Mouse (Mus musculus): ENCODE results near the gene Prok1. TPM values are rescaled to one million over a fixed set of nuclear protein-coding genes. Genes with fewer than 3 reads are reported as not detected.

The Prok1 gene
- polyA plus RNA-seq (2015; fragmentation: Nextera tagmentation; extraction: Ambion mirVana), result 0.12 TPM in 1 of 2 replicates, not detected in the other

DNA sequence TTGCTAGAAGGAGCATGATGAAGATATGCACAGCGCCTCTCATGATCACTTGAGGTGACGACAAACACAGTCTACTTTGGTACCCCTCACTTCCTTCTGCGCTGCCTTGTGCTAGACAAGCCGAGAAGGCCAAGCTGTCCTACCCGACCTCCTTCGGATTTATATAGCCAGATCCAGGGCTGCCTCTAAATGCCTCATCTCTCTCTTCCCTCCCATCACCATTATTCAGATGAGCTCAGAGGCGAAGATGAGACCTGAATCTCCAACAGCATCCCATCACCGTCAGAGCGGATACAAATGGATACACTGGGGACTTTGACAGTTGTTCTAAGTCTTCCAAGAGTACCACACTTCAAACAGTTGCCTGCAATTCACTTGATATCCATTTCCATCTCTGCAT is at the start of gene Prok1:
Prok1 (minus strand) TSS at position 101 of the 400 bp plus-strand sequence.
- Histone ChIP-seq H3K36me3 (ENCODE audit: insufficient read depth, low read length) (no peaks in the 10 kb centered on the region), H3K4me2 (replicated peaks; ENCODE audit: low read depth, low read length) (no peak within 1 kb of the TSS), H3K27me3 (replicated peaks; ENCODE audit: insufficient read depth, low read length) (no peaks in the 10 kb centered on the region), H3K9ac (replicated peaks; ENCODE audit: low read depth) (no peak within 1 kb of the TSS), H3K4me1 (ENCODE audit: insufficient read depth, low read depth, low read length) (no peaks in the 10 kb centered on the region), H3K4me3 (ENCODE audit: low read depth, low read length) (no peak within 1 kb of the TSS), H3K27ac (ENCODE audit: low read length) (no peak within 1 kb of the TSS), H3K9me3 (ENCODE audit: low read length) (no peaks in the 10 kb centered on the region)
- WGBS, result 86% methylated on average over 9 of the region's 9 CpGs
- ATAC-seq (no peak), DNase-seq (ENCODE audit: low spot score) (no peak)
- TF ChIP-seq CTCF (IDR thresholded peaks at IDR 0.05), result no peak
- TF ChIP-seq EP300 (IDR thresholded peaks at IDR 0.05), result no peak

GRCm38 (mm10) chr3:107287346-107287745 is 47.8 kb upstream of the Prok1 start:
- DNase-seq (ENCODE audit: low spot score) (no peak), ATAC-seq (no peak)
- H3K9ac ChIP-seq (replicated peaks; ENCODE audit: low read depth), result no peak overlapping the region
- H3K4me2 ChIP-seq (replicated peaks; ENCODE audit: low read depth, low read length), result no peak overlapping the region
- H3K4me1 ChIP-seq (ENCODE audit: insufficient read depth, low read depth, low read length), result no peaks in the 10 kb centered on the region
- TF ChIP-seq CTCF (IDR thresholded peaks at IDR 0.05), result no peak
- TF ChIP-seq EP300 (IDR thresholded peaks at IDR 0.05), result no peak
- H3K36me3 ChIP-seq (ENCODE audit: insufficient read depth, low read length), result peaks cover 9% of the 10 kb centered on the region; the same call in 1 of the 2 replicates
- H3K9me3 ChIP-seq (ENCODE audit: low read length), result no peaks in the 10 kb centered on the region
- H3K27ac ChIP-seq (ENCODE audit: low read length), result no peak overlapping the region
- H3K27me3 ChIP-seq (replicated peaks; ENCODE audit: insufficient read depth, low read length), result no peaks in the 10 kb centered on the region
- H3K4me3 ChIP-seq (ENCODE audit: low read depth, low read length), result no peak overlapping the region

DNA sequence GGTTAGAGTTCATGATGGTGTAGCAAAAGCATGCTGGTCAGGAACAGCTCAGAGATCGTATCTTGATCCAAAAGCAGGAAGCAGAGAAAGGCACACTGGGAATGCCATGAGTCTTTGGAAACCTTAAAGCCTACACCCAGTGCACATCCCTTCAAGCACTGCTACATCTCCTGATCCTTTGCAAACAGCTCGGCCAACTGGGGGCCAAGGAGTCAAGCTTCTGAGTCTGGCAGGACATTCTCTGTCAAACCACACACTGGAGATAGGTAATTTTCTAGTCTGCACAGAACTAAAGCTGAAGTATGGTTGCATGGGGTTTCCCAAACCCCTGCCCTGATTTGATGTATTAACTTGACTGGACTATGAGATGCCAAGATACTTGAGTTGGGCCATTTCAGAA is 46.6 kb upstream of the Prok1 start:
- no peak for DNase-seq (ENCODE audit: low spot score)
- ATAC-seq, result no peak
- H3K9me3 ChIP-seq (ENCODE audit: low read length), result no peaks in the 10 kb centered on the region
- no peak overlapping the region for H3K9ac ChIP-seq (replicated peaks; ENCODE audit: low read depth)
- WGBS, result 72% methylated on average over 2 of the region's 2 CpGs
- H3K27me3 ChIP-seq (replicated peaks; ENCODE audit: insufficient read depth, low read length), result no peaks in the 10 kb centered on the region
- peaks cover 14% of the 10 kb centered on the region; the same call in 1 of the 2 replicates for H3K36me3 ChIP-seq (ENCODE audit: insufficient read depth, low read length)
- no peaks in the 10 kb centered on the region for H3K4me1 ChIP-seq (ENCODE audit: insufficient read depth, low read depth, low read length)
- H3K27ac ChIP-seq (ENCODE audit: low read length), result no peak overlapping the region
- H3K4me2 ChIP-seq (replicated peaks; ENCODE audit: low read depth, low read length), result no peak overlapping the region
- TF ChIP-seq CTCF (IDR thresholded peaks at IDR 0.05) (no peak), EP300 (IDR thresholded peaks at IDR 0.05) (no peak)
- H3K4me3 ChIP-seq (ENCODE audit: low read depth, low read length), result no peak overlapping the region

DNA sequence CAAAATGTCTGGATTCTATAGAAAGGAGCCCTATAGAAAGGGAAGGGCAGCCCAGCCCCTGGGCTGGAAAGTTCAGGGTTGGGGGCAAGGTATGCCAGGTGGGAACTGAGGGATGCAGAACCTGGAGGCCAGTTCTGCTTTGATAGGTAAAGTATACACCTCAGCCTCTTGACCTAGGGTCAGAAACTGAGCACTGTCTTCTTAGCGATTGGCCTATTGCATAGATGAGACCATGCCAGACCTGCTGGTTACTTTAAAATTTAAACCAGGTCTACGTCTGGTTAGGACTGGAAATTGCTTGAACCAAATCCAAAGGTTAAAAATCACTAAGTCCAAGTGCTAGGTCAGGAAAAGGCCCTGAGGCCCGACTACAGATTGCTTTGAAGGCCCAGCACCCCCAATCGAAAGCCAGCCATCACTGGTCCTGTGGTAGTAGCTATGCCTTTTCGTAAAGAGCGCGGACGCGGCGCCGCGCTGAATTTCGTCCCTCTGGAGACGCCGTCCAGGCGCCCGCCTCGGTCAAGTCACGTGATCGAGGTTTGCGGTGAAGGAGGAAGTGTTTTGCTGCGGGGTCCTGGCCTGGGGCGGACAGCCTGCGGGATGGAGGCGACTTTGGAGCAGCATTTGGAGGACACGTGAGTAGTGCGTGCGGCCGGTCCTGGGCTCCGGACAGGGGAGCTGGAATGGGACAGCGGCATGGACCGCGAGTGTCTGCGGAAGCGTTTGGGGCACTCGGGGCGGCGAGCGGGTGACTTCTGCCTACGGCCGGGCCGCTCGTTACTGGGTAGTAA is 39.2 kb upstream of the Prok1 start, which contains the start of gene Lamtor5:
Lamtor5 (plus strand) TSS at position 380 of the 791 bp plus-strand sequence.
- peak; percentile 93 for DNase-seq (ENCODE audit: low spot score)
- H3K36me3 ChIP-seq (ENCODE audit: insufficient read depth, low read length), result peaks cover 11% of the 10 kb centered on the region; the same call in 1 of the 2 replicates
- no peaks in the 10 kb centered on the region for H3K27me3 ChIP-seq (replicated peaks; ENCODE audit: insufficient read depth, low read length)
- no peaks in the 10 kb centered on the region for H3K9me3 ChIP-seq (ENCODE audit: low read length)
- H3K4me2 ChIP-seq (replicated peaks; ENCODE audit: low read depth, low read length), result peak within 1 kb of the TSS; percentile 67
- TF ChIP-seq EP300 (IDR thresholded peaks at IDR 0.05), result no peak
- no peak for TF ChIP-seq CTCF (IDR thresholded peaks at IDR 0.05)
- peaks cover 3% of the 10 kb centered on the region; the same call in 1 of the 2 replicates for H3K4me1 ChIP-seq (ENCODE audit: insufficient read depth, low read depth, low read length)
- H3K9ac ChIP-seq (replicated peaks; ENCODE audit: low read depth), result peak within 1 kb of the TSS; percentile 80
- ATAC-seq, result peak; percentile 92
- WGBS, result 3% methylated on average over 43 of the region's 43 CpGs
- H3K4me3 ChIP-seq (ENCODE audit: low read depth, low read length), result peak within 1 kb of the TSS; percentile 92
- no peak within 1 kb of the TSS for H3K27ac ChIP-seq (ENCODE audit: low read length)

- WGBS, result 87% methylated on average over 3 of the region's 3 CpGs
- no peak for DNase-seq (ENCODE audit: low spot score)
- no peak overlapping the region for H3K4me2 ChIP-seq (replicated peaks; ENCODE audit: low read depth, low read length)
- no peak overlapping the region for H3K4me3 ChIP-seq (ENCODE audit: low read depth, low read length)
- no peaks in the 10 kb centered on the region for H3K27me3 ChIP-seq (replicated peaks; ENCODE audit: insufficient read depth, low read length)
- H3K9ac ChIP-seq (replicated peaks; ENCODE audit: low read depth), result no peak overlapping the region
- H3K4me1 ChIP-seq (ENCODE audit: insufficient read depth, low read depth, low read length), result peaks cover 3% of the 10 kb centered on the region; the same call in 1 of the 2 replicates
- no peaks in the 10 kb centered on the region for H3K9me3 ChIP-seq (ENCODE audit: low read length)
- no peak for ATAC-seq
- TF ChIP-seq CTCF (IDR thresholded peaks at IDR 0.05) (no peak), EP300 (IDR thresholded peaks at IDR 0.05) (no peak)
- no peak overlapping the region for H3K27ac ChIP-seq (ENCODE audit: low read length)
- H3K36me3 ChIP-seq (ENCODE audit: insufficient read depth, low read length), result no peaks in the 10 kb centered on the region
These were observed 37.1 kb upstream of the Prok1 start for GRCm38 (mm10) chr3:107276626-107277025.

DNA sequence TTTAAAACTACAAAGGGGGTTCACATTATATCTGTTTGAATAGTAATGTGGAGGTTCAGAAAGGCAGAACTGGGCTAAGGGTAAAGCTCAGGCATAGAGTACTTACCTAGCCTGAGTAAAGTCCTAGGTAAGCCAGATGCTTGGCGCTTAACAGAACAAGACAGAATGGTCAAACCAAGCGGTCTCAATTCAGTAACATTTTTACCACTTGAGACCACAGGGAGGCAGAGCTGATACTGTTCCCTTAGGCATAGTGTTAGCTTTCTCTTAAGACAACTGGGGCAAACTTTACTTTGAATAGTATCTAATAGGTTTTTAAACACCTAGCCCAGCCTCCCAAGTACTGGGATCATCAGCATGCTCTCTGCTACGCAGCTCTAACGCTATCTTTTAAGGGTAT is 36.5 kb upstream of the Prok1 start:
- DNase-seq (ENCODE audit: low spot score), result no peak
- TF ChIP-seq CTCF (IDR thresholded peaks at IDR 0.05), result peak; percentile 45; the same call in 1 of the 2 replicates
- no peak for TF ChIP-seq EP300 (IDR thresholded peaks at IDR 0.05)
- no peak overlapping the region for H3K4me3 ChIP-seq (ENCODE audit: low read depth, low read length)
- no peak for ATAC-seq
- 53% methylated on average over 4 of the region's 4 CpGs for WGBS
- no peak overlapping the region for H3K9ac ChIP-seq (replicated peaks; ENCODE audit: low read depth)
- no peaks in the 10 kb centered on the region for H3K9me3 ChIP-seq (ENCODE audit: low read length)
- no peaks in the 10 kb centered on the region for H3K36me3 ChIP-seq (ENCODE audit: insufficient read depth, low read length)
- no peaks in the 10 kb centered on the region for H3K27me3 ChIP-seq (replicated peaks; ENCODE audit: insufficient read depth, low read length)
- H3K27ac ChIP-seq (ENCODE audit: low read length), result no peak overlapping the region
- no peak overlapping the region for H3K4me2 ChIP-seq (replicated peaks; ENCODE audit: low read depth, low read length)
- H3K4me1 ChIP-seq (ENCODE audit: insufficient read depth, low read depth, low read length), result peaks cover 3% of the 10 kb centered on the region; the same call in 1 of the 2 replicates
